Mouse (Mus musculus): ENCODE results near the gene Fbxo48. TPM values are rescaled to one million over a fixed set of nuclear protein-coding genes. Genes with fewer than 3 reads are reported as not detected.

The Fbxo48 gene
- polyA plus RNA-seq, 1 experiment: 2.3 TPM

- H3K4me1 ChIP-seq (replicated peaks; ENCODE audit: control insufficient read depth, insufficient read depth, low read length): 0 out of 2 replicates have a peak, but pooled peaks cover 2% of the 10 kb centered on the region
- no peak for TF ChIP-seq CTCF (IDR thresholded peaks at IDR 0.05; ENCODE audit: borderline replicate concordance, control insufficient read depth, extremely low read depth, insufficient read depth, low read length, poor library complexity)
- no peak for TF ChIP-seq POLR2A (IDR thresholded peaks at IDR 0.05; ENCODE audit: control insufficient read depth, extremely low read depth, insufficient read depth, low read length, poor library complexity)
- no peaks in the 10 kb centered on the region for H3K27me3 ChIP-seq (ENCODE audit: control insufficient read depth, insufficient read depth, low read length)
- DNase-seq: no peak
- no peaks in the 10 kb centered on the region for H3K36me3 ChIP-seq (ENCODE audit: control insufficient read depth, insufficient read depth, low read length)
- 86% methylated on average over 4 of the region's 4 CpGs for WGBS
- H3K4me3 ChIP-seq (ENCODE audit: control insufficient read depth, insufficient read depth, low read length): no peak overlapping the region
- H3K27ac ChIP-seq (ENCODE audit: control insufficient read depth, insufficient read depth, low read length): no peak overlapping the region
Observed at GRCm38 (mm10) chr11:16943016-16943415, 8.2 kb upstream of the Fbxo48 start.

GRCm38 (mm10) chr11:16948756-16949155, 2.4 kb upstream of the Fbxo48 start:
- Histone ChIP-seq H3K27me3 (ENCODE audit: control insufficient read depth, insufficient read depth, low read length) (no peaks in the 10 kb centered on the region), H3K4me3 (ENCODE audit: control insufficient read depth, insufficient read depth, low read length) (no peak overlapping the region), H3K27ac (ENCODE audit: control insufficient read depth, insufficient read depth, low read length) (no peak overlapping the region), H3K36me3 (ENCODE audit: control insufficient read depth, insufficient read depth, low read length) (no peaks in the 10 kb centered on the region), H3K4me1 (replicated peaks; ENCODE audit: control insufficient read depth, insufficient read depth, low read length) (peaks cover 2% of the 10 kb centered on the region; the same call in 1 of the 2 replicates)
- 34% methylated on average over 1 of the region's 1 CpGs for WGBS
- no peak for TF ChIP-seq CTCF (IDR thresholded peaks at IDR 0.05; ENCODE audit: borderline replicate concordance, control insufficient read depth, extremely low read depth, insufficient read depth, low read length, poor library complexity)
- DNase-seq: peak; percentile 33

- Histone ChIP-seq H3K4me3 (ENCODE audit: control insufficient read depth, insufficient read depth, low read length) (peak overlapping the region; percentile 41), H3K27me3 (ENCODE audit: control insufficient read depth, insufficient read depth, low read length) (no peaks in the 10 kb centered on the region), H3K27ac (ENCODE audit: control insufficient read depth, insufficient read depth, low read length) (no peak overlapping the region), H3K4me1 (replicated peaks; ENCODE audit: control insufficient read depth, insufficient read depth, low read length) (no peaks in the 10 kb centered on the region; the same call in 1 of the 2 replicates), H3K36me3 (ENCODE audit: control insufficient read depth, insufficient read depth, low read length) (no peaks in the 10 kb centered on the region)
- TF ChIP-seq CTCF (IDR thresholded peaks at IDR 0.05; ENCODE audit: borderline replicate concordance, control insufficient read depth, extremely low read depth, insufficient read depth, low read length, poor library complexity): no peak
- TF ChIP-seq POLR2A (IDR thresholded peaks at IDR 0.05; ENCODE audit: control insufficient read depth, extremely low read depth, insufficient read depth, low read length, poor library complexity): no peak
- 14% methylated on average over 13 of the region's 13 CpGs for WGBS
- no peak for DNase-seq
Observed at GRCm38 (mm10) chr11:16950226-16950975, 774 bp upstream of the Fbxo48 start.

GRCm38 (mm10) chr11:16951761-16952010, 511 bp downstream of the Fbxo48 start:
- H3K4me3 ChIP-seq (ENCODE audit: control insufficient read depth, insufficient read depth, low read length): peak overlapping the region; percentile 71
- no peak for DNase-seq
- WGBS: under 1% methylated on average over 9 of the region's 9 CpGs
- no peaks in the 10 kb centered on the region; the same call in 1 of the 2 replicates for H3K4me1 ChIP-seq (replicated peaks; ENCODE audit: control insufficient read depth, insufficient read depth, low read length)
- H3K27me3 ChIP-seq (ENCODE audit: control insufficient read depth, insufficient read depth, low read length): no peaks in the 10 kb centered on the region
- H3K27ac ChIP-seq (ENCODE audit: control insufficient read depth, insufficient read depth, low read length): no peak overlapping the region
- TF ChIP-seq POLR2A (IDR thresholded peaks at IDR 0.05; ENCODE audit: control insufficient read depth, extremely low read depth, insufficient read depth, low read length, poor library complexity) (no peak), CTCF (IDR thresholded peaks at IDR 0.05; ENCODE audit: borderline replicate concordance, control insufficient read depth, extremely low read depth, insufficient read depth, low read length, poor library complexity) (no peak)
- H3K36me3 ChIP-seq (ENCODE audit: control insufficient read depth, insufficient read depth, low read length): no peaks in the 10 kb centered on the region

GRCm38 (mm10) chr11:16956115-16956862, 5.1 kb downstream of the Fbxo48 start:
- Histone ChIP-seq H3K4me3 (ENCODE audit: control insufficient read depth, insufficient read depth, low read length) (no peak overlapping the region), H3K27ac (ENCODE audit: control insufficient read depth, insufficient read depth, low read length) (no peak overlapping the region), H3K27me3 (ENCODE audit: control insufficient read depth, insufficient read depth, low read length) (no peaks in the 10 kb centered on the region), H3K4me1 (replicated peaks; ENCODE audit: control insufficient read depth, insufficient read depth, low read length) (no peaks in the 10 kb centered on the region; the same call in 1 of the 2 replicates), H3K36me3 (ENCODE audit: control insufficient read depth, insufficient read depth, low read length) (no peaks in the 10 kb centered on the region)
- 26% methylated on average over 6 of the region's 6 CpGs for WGBS
- DNase-seq: no peak
- TF ChIP-seq POLR2A (IDR thresholded peaks at IDR 0.05; ENCODE audit: control insufficient read depth, extremely low read depth, insufficient read depth, low read length, poor library complexity) (no peak), CTCF (IDR thresholded peaks at IDR 0.05; ENCODE audit: borderline replicate concordance, control insufficient read depth, extremely low read depth, insufficient read depth, low read length, poor library complexity) (no peak)

- TF ChIP-seq POLR2A (IDR thresholded peaks at IDR 0.05; ENCODE audit: control insufficient read depth, extremely low read depth, insufficient read depth, low read length, poor library complexity) (no peak), CTCF (IDR thresholded peaks at IDR 0.05; ENCODE audit: borderline replicate concordance, control insufficient read depth, extremely low read depth, insufficient read depth, low read length, poor library complexity) (no peak)
- Histone ChIP-seq H3K27ac (ENCODE audit: control insufficient read depth, insufficient read depth, low read length) (no peak overlapping the region), H3K4me1 (replicated peaks; ENCODE audit: control insufficient read depth, insufficient read depth, low read length) (no peaks in the 10 kb centered on the region), H3K4me3 (ENCODE audit: control insufficient read depth, insufficient read depth, low read length) (no peak overlapping the region), H3K36me3 (ENCODE audit: control insufficient read depth, insufficient read depth, low read length) (no peaks in the 10 kb centered on the region), H3K27me3 (ENCODE audit: control insufficient read depth, insufficient read depth, low read length) (no peaks in the 10 kb centered on the region)
- no peak for DNase-seq
- WGBS: 83% methylated on average over 6 of the region's 6 CpGs
Observed at GRCm38 (mm10) chr11:16957030-16957429, 5.9 kb downstream of the Fbxo48 start.

Data from thymus, adult 2 months (tissue).